Mouse (Mus musculus) heart, postnatal 36 days (tissue): ENCODE measurements around the gene Gm17174. TPM values are rescaled to one million over a fixed set of nuclear protein-coding genes. Genes with fewer than 3 reads are reported as not detected.
"Not testable (repeated sequence)": the region's sequence is repeated elsewhere in the genome, so short reads cannot be mapped to it uniquely, and the experiment has no call there.

ENCODE experiments used
- DNase-seq, 2 experiments: peaks; one replicate each; pipeline ENCODE4 v3.0.0; 2021 to 2022
- intact Hi-C: fragments of 180-260 bp; cut with DNase I; formaldehyde crosslinking; loops from one replicate; pipeline ENCODE4 v1.15.1; 2025
- total RNA-seq, 2 experiments: library from RNA; stranded (reverse); gene quantifications; 2 replicates each; pipeline ENCODE4 v1.2.3; 2021

Gm17174 gene
- total RNA-seq: not detected

GRCm38 (mm10) chr14:51592039-51592438, at the start of gene Gm17174:
TSS of gene Gm17174 (minus strand) at chr14:51592139.
- intact Hi-C loops, DNase-seq: not testable (repeated sequence)

GRCm38 (mm10) chr14:51635566-51635965, 43.6 kb upstream of the Gm17174 start, which contains the start of gene Gm4181:
TSS of gene Gm4181 (minus strand) at chr14:51635666.
- intact Hi-C loops, DNase-seq: not testable (repeated sequence)

GRCm38 (mm10) chr14:51632426-51632825, 40.5 kb upstream of the Gm17174 start:
- intact Hi-C loops: not testable (repeated sequence)
- peak; percentile 5 to 7 for DNase-seq

GRCm38 (mm10) chr14:51611210-51611609, 19.3 kb upstream of the Gm17174 start, which contains the start of gene Gm17078:
TSS of gene Gm17078 (minus strand) at chr14:51611310.
- no peak for DNase-seq
- intact Hi-C loops: no loop called here

DNA sequence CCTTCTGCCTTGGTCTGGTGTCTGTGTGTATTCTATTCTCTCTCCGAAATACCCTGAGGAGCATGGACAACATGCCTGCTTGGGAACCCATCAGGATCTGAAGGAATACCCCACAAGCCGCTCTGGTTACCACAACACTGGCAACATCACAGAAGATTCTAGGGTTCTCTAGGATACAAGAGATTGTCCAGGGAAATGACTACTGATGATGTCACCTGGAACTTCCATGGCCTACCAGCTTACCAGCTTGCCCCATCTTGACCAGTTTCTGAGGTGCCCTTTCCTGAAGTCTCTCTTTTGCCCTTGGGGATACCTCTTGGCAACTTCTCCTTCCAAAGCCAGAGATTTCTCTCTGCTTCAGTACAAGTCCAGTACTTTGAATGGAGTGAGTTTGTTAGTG, 18.0 kb downstream of the Gm17174 start, which contains the start of gene Gm17175:
Gene Gm17175, minus strand, starts transcription at position 101 of the 400 bp plus-strand sequence.
- intact Hi-C loops, DNase-seq: not testable (repeated sequence)

DNA sequence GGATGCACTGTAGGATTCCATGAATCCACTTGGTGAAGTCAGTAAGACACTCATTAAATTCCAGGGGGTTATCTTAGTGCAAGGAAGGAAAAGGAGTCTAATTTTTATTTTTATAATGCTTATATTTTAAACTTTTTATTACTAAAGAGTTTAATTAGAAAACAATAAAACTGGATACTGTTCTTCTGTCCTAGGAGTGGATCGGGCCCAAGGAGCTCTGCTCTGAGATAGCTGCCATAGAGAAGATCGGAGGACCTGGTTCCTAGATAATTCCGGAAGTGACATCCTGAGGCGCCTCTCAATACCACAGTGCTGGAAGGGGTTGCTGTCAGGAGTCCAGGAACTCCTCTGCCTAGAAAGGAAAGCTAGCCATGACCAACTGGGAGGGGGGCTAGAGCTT, 39.4 kb downstream of the Gm17174 start, which contains the start of gene Gm5622:
Gene Gm5622, plus strand, starts transcription at position 301 of the 400 bp plus-strand sequence.
- no peak for DNase-seq
- intact Hi-C loops: no loop called here

Other genes starting within 250 kb of the Gm17174 start
- not detected for gene Gm7247, start 230.4 kb downstream of the Gm17174 start, total RNA-seq
- not detected for gene Vmn2r88, start 181.3 kb downstream of the Gm17174 start, total RNA-seq
- not detected for gene Vmn2r89, start 140.3 kb downstream of the Gm17174 start, total RNA-seq
- gene Gm5622, start 39.3 kb downstream of the Gm17174 start, total RNA-seq: not detected
- not detected for gene Gm17175, start 18.1 kb downstream of the Gm17174 start, total RNA-seq
- gene Gm17078, start 19.2 kb upstream of the Gm17174 start, total RNA-seq: not detected
- not detected for gene Gm4181, start 43.5 kb upstream of the Gm17174 start, total RNA-seq
- not detected for gene Gm17079, start 103.3 kb upstream of the Gm17174 start, total RNA-seq
- not detected for gene Gm5800, start 125.0 kb upstream of the Gm17174 start, total RNA-seq
- gene Ang4, start 181.5 kb upstream of the Gm17174 start, total RNA-seq: not detected
- not detected for gene AY358078, start 207.9 kb upstream of the Gm17174 start, total RNA-seq